ENCODE assay signal across 9 mouse cellular contexts in the genomic region with DNA sequence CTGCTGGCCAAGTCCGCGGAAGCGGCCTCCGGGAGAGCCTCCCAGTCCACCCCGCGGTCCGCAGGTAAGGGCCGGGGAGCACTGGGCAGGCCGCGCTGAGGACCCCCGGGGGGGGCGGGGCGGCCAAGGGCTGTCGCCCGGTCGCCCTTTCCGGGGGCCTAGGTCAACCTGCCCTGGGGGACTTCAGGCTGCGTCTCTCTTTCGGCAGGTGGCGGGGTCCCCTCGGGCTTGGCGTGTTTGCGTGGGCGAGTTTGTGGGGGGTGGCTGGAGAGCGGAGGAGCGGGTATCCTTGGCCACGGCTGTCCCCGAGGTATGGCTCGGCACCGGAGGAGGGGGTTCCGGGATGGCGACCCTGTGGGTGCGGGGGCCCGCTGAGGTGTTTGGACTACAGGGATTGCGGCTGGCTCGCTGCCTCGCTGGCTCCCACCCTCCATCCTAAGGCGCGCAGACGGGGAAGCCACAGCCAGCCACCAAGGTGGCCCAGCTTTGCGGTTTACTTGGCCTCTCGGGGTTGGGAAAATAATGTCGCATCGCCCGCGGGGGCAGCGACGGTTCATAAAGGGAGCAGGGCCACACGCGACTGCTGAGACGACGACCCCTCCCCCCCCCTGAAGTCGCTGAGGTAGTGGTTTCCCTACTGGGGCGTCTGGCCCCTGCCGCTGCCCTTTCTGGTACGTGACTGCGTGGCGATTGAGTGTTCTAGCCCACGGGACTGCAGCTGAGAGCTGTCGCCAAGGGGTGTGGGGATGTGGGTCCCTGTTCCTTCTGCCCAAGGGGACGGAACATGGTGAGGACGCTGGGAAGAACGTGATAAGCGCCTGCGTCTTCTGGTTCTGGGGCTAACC. TPM values are rescaled to one million over a fixed set of nuclear protein-coding genes. Genes with fewer than 3 reads are reported as not detected.
DNase-seq lines count a peak whose midpoint lies in the region; ATAC-seq and TF ChIP-seq lines count a peak whose summit lies in the region.
"Had no signal": no experiment of that assay in that cellular context is flagged by ENCODE, and none has a peak within 500 bp of the region (broad histone marks: within the 10 kb centered on the region; RNA-seq: fewer than 3 reads in every experiment).

No protein-coding gene starts in this region.

- WGBS in heart, embryonic 12.5 days = 14% methylated on average over 58 of the region's 65 CpGs
- WGBS in hindbrain, embryonic 14.5 days = 12% methylated on average over 48 of the region's 65 CpGs
- WGBS in limb, embryonic 13.5 days = 12% methylated on average over 53 of the region's 65 CpGs
- WGBS in olfactory bulb, adult 2 months = 17% methylated on average over 61 of the region's 65 CpGs

- TF ChIP-seq EP300 in ES-Bruce4 (IDR thresholded peaks at IDR 0.05; ENCODE audit: insufficient read depth, low read depth, low read length) = no peak

- ATAC-seq in heart, embryonic 12.5 days (ENCODE audit: insufficient number of reproducible peaks, low FRiP score) = no peak
- ATAC-seq in hindbrain, embryonic 14.5 days (ENCODE audit: low FRiP score) = peak; percentile 75
- ATAC-seq in limb, embryonic 13.5 days (ENCODE audit: low FRiP score, low read depth) = peak; percentile 61

- TF ChIP-seq POLR2A in ES-Bruce4 (IDR thresholded peaks at IDR 0.05; ENCODE audit: insufficient read depth, low read length) = no peak
- no peak for TF ChIP-seq POLR2A in olfactory bulb, adult 2 months (IDR thresholded peaks at IDR 0.05; ENCODE audit: insufficient read depth, low read depth, low read length)

- H3K4me3 ChIP-seq in heart, embryonic 12.5 days = peak overlapping the region; percentile 70
- H3K4me3 ChIP-seq in ES-Bruce4 (ENCODE audit: low read depth, low read length) = peak overlapping the region; percentile 77
- peak overlapping the region; percentile 62 for H3K4me3 ChIP-seq in hindbrain, embryonic 14.5 days (replicated peaks; ENCODE audit: low read length)
- H3K4me3 ChIP-seq in limb, embryonic 13.5 days = peak overlapping the region; percentile 54
- peak overlapping the region; percentile 55 for H3K4me3 ChIP-seq in olfactory bulb, adult 2 months (ENCODE audit: insufficient read depth, low read depth, low read length)

- H3K27ac ChIP-seq in heart, embryonic 12.5 days (ENCODE audit: poor library complexity, severe bottlenecking) = no peak overlapping the region
- H3K27ac ChIP-seq in ES-Bruce4 (ENCODE audit: insufficient read depth, low read length) = no peak overlapping the region
- H3K27ac ChIP-seq in hindbrain, embryonic 14.5 days = peak overlapping the region; percentile 59
- no peak overlapping the region for H3K27ac ChIP-seq in limb, embryonic 13.5 days
- H3K27ac ChIP-seq in olfactory bulb, adult 2 months (ENCODE audit: insufficient read depth, low read depth, low read length) = no peak overlapping the region

- 0 out of 2 replicates have a peak, but pooled peaks cover 2% of the 10 kb centered on the region for H3K4me1 ChIP-seq in heart, embryonic 12.5 days (replicated peaks)
- H3K4me1 ChIP-seq in ES-Bruce4 (ENCODE audit: control insufficient read depth, insufficient read depth, low read length) = no peaks in the 10 kb centered on the region
- H3K4me1 ChIP-seq in hindbrain, embryonic 14.5 days (replicated peaks; ENCODE audit: control insufficient read depth, insufficient read depth, low read length) = no peaks in the 10 kb centered on the region
- no peaks in the 10 kb centered on the region for H3K4me1 ChIP-seq in limb, embryonic 13.5 days
- no peaks in the 10 kb centered on the region for H3K4me1 ChIP-seq in olfactory bulb, adult 2 months (ENCODE audit: control insufficient read depth, insufficient read depth, low read length)

- H3K27me3 ChIP-seq in heart, embryonic 12.5 days (replicated peaks) = peaks cover 34% of the 10 kb centered on the region
- H3K27me3 ChIP-seq in ES-Bruce4 (ENCODE audit: control insufficient read depth, insufficient read depth, low read length, poor library complexity, severe bottlenecking) = no peaks in the 10 kb centered on the region
- H3K27me3 ChIP-seq in hindbrain, embryonic 14.5 days (ENCODE audit: control insufficient read depth, insufficient read depth, low read length) = no peaks in the 10 kb centered on the region
- H3K27me3 ChIP-seq in limb, embryonic 13.5 days = peaks cover 50% of the 10 kb centered on the region

- H3K9me3 ChIP-seq in heart, embryonic 12.5 days (replicated peaks) = 0 out of 2 replicates have a peak, but pooled peaks cover 3% of the 10 kb centered on the region
- no peaks in the 10 kb centered on the region; the same call in 1 of the 2 replicates for H3K9me3 ChIP-seq in ES-Bruce4 (replicated peaks; ENCODE audit: control insufficient read depth, insufficient read depth, low read length, poor library complexity, severe bottlenecking)
- H3K9me3 ChIP-seq in hindbrain, embryonic 14.5 days (ENCODE audit: control insufficient read depth, low read length) = no peaks in the 10 kb centered on the region
- H3K9me3 ChIP-seq in limb, embryonic 13.5 days = no peaks in the 10 kb centered on the region

- intact Hi-C loops in heart, postnatal 10 days (cut with DNase I) = no loop called here

- H3K36me3 ChIP-seq in heart, embryonic 12.5 days = no peaks in the 10 kb centered on the region
- no peaks in the 10 kb centered on the region for H3K36me3 ChIP-seq in ES-Bruce4 (ENCODE audit: control insufficient read depth, insufficient read depth, low read length, poor library complexity, severe bottlenecking)
- H3K36me3 ChIP-seq in hindbrain, embryonic 14.5 days (replicated peaks; ENCODE audit: control insufficient read depth, insufficient read depth) = no peaks in the 10 kb centered on the region
- no peaks in the 10 kb centered on the region for H3K36me3 ChIP-seq in limb, embryonic 13.5 days

- H3K9ac ChIP-seq in heart, embryonic 12.5 days = peak overlapping the region; percentile 56
- peak overlapping the region; percentile 82 for H3K9ac ChIP-seq in ES-Bruce4 (ENCODE audit: low read depth, poor library complexity, severe bottlenecking)
- H3K9ac ChIP-seq in hindbrain, embryonic 14.5 days = peak overlapping the region; percentile 65
- peak overlapping the region; percentile 45 for H3K9ac ChIP-seq in limb, embryonic 13.5 days

- no peak for DNase-seq in heart, postnatal 10 days
- peak; percentile 6 for DNase-seq in embryo, embryonic 9.5 days (ENCODE audit: extremely low spot score)
- no peak for DNase-seq in hindbrain, embryonic 14.5 days (ENCODE audit: low spot score)
- DNase-seq in ovary, postnatal 14 days (ENCODE audit: low spot score) = no peak

- TF ChIP-seq CTCF in ES-Bruce4 (IDR thresholded peaks at IDR 0.05; ENCODE audit: low read depth, low read length) = no peak
- no peak for TF ChIP-seq CTCF in olfactory bulb, adult 2 months (IDR thresholded peaks at IDR 0.05; ENCODE audit: insufficient read depth, low read depth, low read length)

- peak overlapping the region; percentile 96 for H3K4me2 ChIP-seq in heart, embryonic 12.5 days
- peak overlapping the region; percentile 60 for H3K4me2 ChIP-seq in hindbrain, embryonic 14.5 days (replicated peaks)
- H3K4me2 ChIP-seq in limb, embryonic 13.5 days (replicated peaks) = peak overlapping the region; percentile 91

RNA-seq across cellular contexts. Expression of a gene that starts 0.7 kb away (rescaled TPM):
- polyA plus RNA-seq in heart, embryonic 12.5 days (2016; fragmentation: Nextera tagmentation; extraction: Ambion mirVana) = 0.62 and 0.78 TPM in 2 replicates
- 1 to 10 TPM in 1 of 2 experiments, under 1 TPM in 1; 0.93 to 1.4 TPM for total RNA-seq in heart, postnatal 10 days (2021)
- polyA plus RNA-seq in ES-Bruce4 (2011; ENCODE audit: insufficient read depth, insufficient read length, low read depth, missing spikeins) = 14.4 and 16.8 TPM in 2 replicates
- polyA plus RNA-seq in hindbrain, embryonic 14.5 days (2014; fragmentation: Nextera tagmentation; extraction: Ambion mirVana) = 38.2 and 44.6 TPM in 2 replicates
- 1.5 and 2.0 TPM in 2 replicates for polyA plus RNA-seq in limb, embryonic 13.5 days (2015; fragmentation: Nextera tagmentation; extraction: Ambion mirVana)
- 236 TPM in 1 of 2 replicates, not detected in the other for polyA plus RNA-seq in olfactory bulb, adult 2 months (2012; ENCODE audit: insufficient read depth, insufficient read length, low replicate concordance, missing spikeins)
- total RNA-seq: MEL had no signal

RNA-seq across cellular contexts. Expression of a gene that starts 43.1 kb away (rescaled TPM):
- polyA plus RNA-seq in heart, embryonic 12.5 days (2016; fragmentation: Nextera tagmentation; extraction: Ambion mirVana) = 101 and 105 TPM in 2 replicates
- total RNA-seq in heart, postnatal 10 days (2021) = 10 to 100 TPM; 98.4 to 99.3 TPM
- polyA plus RNA-seq in ES-Bruce4 (2011; ENCODE audit: insufficient read depth, insufficient read length, low read depth, missing spikeins) = 83.9 and 92.6 TPM in 2 replicates
- polyA plus RNA-seq in hindbrain, embryonic 14.5 days (2014; fragmentation: Nextera tagmentation; extraction: Ambion mirVana) = 109 and 116 TPM in 2 replicates
- 128 and 139 TPM in 2 replicates for polyA plus RNA-seq in limb, embryonic 13.5 days (2015; fragmentation: Nextera tagmentation; extraction: Ambion mirVana)
- 58.7 TPM in 1 of 2 replicates, not detected in the other for polyA plus RNA-seq in olfactory bulb, adult 2 months (2012; ENCODE audit: insufficient read depth, insufficient read length, low replicate concordance, missing spikeins)
